ENCODE assay signal across 32 mouse cellular contexts in genomic region chr9:58623009-58623408, GRCm38 (mm10). TPM values are rescaled to one million over a fixed set of nuclear protein-coding genes. Genes with fewer than 3 reads are reported as not detected.
A peak's percentile ranks its signal among the peaks of the same experiment; 100 is the strongest.
DNase-seq lines count a peak whose midpoint lies in the region; ATAC-seq and TF ChIP-seq lines count a peak whose summit lies in the region.
"Had no signal": no experiment of that assay in that cellular context is flagged by ENCODE, and none has a peak within 500 bp of the region (broad histone marks: within the 10 kb centered on the region; RNA-seq: fewer than 3 reads in every experiment).

No protein-coding gene starts in this region.

- H3K9ac ChIP-seq in embryonic facial prominence, embryonic 14.5 days (ENCODE audit: low read depth, low read length) = no peak overlapping the region
- H3K9ac ChIP-seq in hindbrain, embryonic 12.5 days = no peak overlapping the region
- H3K9ac ChIP-seq in hindbrain, embryonic 13.5 days = no peak overlapping the region
- H3K9ac ChIP-seq in liver, embryonic 12.5 days = no peak overlapping the region
- H3K9ac ChIP-seq in liver, embryonic 11.5 days (ENCODE audit: low read depth, low read length) = no peak overlapping the region
- no peak overlapping the region for H3K9ac ChIP-seq in stomach, embryonic 16.5 days (ENCODE audit: low read length)
- H3K9ac ChIP-seq in stomach, postnatal 0 days (ENCODE audit: low read length) = no peak overlapping the region
- H3K9ac ChIP-seq: embryonic facial prominence, embryonic 13.5 days; forebrain, embryonic 13.5 days; hindbrain, embryonic 15.5 days; limb, embryonic 12.5 days; liver, embryonic 13.5 days; midbrain, embryonic 15.5 days; neural tube, embryonic 15.5 days; stomach, embryonic 15.5 days had no signal

- 63% methylated on average over 1 of the region's 1 CpGs for WGBS in embryonic facial prominence, embryonic 14.5 days
- WGBS in embryonic facial prominence, embryonic 10.5 days = 94% methylated on average over 1 of the region's 1 CpGs
- WGBS in hindbrain, embryonic 12.5 days = 85% methylated on average over 1 of the region's 1 CpGs
- WGBS in hindbrain, embryonic 13.5 days = 85% methylated on average over 1 of the region's 1 CpGs
- 91% methylated on average over 1 of the region's 1 CpGs for WGBS in liver, embryonic 12.5 days (ENCODE audit: insufficient replicate concordance)
- WGBS in liver, embryonic 11.5 days = 93% methylated on average over 1 of the region's 1 CpGs
- WGBS in stomach, embryonic 16.5 days = 75% methylated on average over 1 of the region's 1 CpGs
- WGBS in stomach, postnatal 0 days = 53% methylated on average over 1 of the region's 1 CpGs

- H3K9me3 ChIP-seq in embryonic facial prominence, embryonic 14.5 days (ENCODE audit: control insufficient read depth, low read length) = no peaks in the 10 kb centered on the region
- no peaks in the 10 kb centered on the region for H3K9me3 ChIP-seq in embryonic facial prominence, embryonic 10.5 days
- H3K9me3 ChIP-seq in hindbrain, embryonic 12.5 days (replicated peaks) = no peaks in the 10 kb centered on the region
- H3K9me3 ChIP-seq in hindbrain, embryonic 13.5 days = no peaks in the 10 kb centered on the region
- no peaks in the 10 kb centered on the region for H3K9me3 ChIP-seq in liver, embryonic 12.5 days (replicated peaks)
- no peaks in the 10 kb centered on the region for H3K9me3 ChIP-seq in liver, embryonic 11.5 days (ENCODE audit: control insufficient read depth, low read length)
- H3K9me3 ChIP-seq in stomach, embryonic 16.5 days (replicated peaks; ENCODE audit: control insufficient read depth, low read length) = no peaks in the 10 kb centered on the region
- no peaks in the 10 kb centered on the region for H3K9me3 ChIP-seq in stomach, postnatal 0 days (ENCODE audit: control insufficient read depth, low read length)
- H3K9me3 ChIP-seq: embryonic facial prominence, embryonic 13.5 days; forebrain, embryonic 13.5 days; G1E; hindbrain, embryonic 15.5 days; limb, embryonic 12.5 days; liver, embryonic 13.5 days; midbrain, embryonic 10.5 days; midbrain, embryonic 15.5 days; neural tube, embryonic 15.5 days; stomach, embryonic 15.5 days had no signal

- no peak overlapping the region; the same call in 1 of the 2 replicates for H3K27ac ChIP-seq in embryonic facial prominence, embryonic 14.5 days (replicated peaks; ENCODE audit: low read depth, low read length)
- H3K27ac ChIP-seq in embryonic facial prominence, embryonic 10.5 days (replicated peaks) = no peak overlapping the region
- 0 out of 2 replicates have a peak overlapping the region, but pooled peaks have one; percentile 0 for H3K27ac ChIP-seq in hindbrain, embryonic 12.5 days
- H3K27ac ChIP-seq in hindbrain, embryonic 13.5 days = no peak overlapping the region
- 0 out of 2 replicates have a peak overlapping the region, but pooled peaks have one; percentile 9 for H3K27ac ChIP-seq in liver, embryonic 12.5 days
- H3K27ac ChIP-seq in liver, embryonic 11.5 days (ENCODE audit: low read depth, low read length) = no peak overlapping the region
- H3K27ac ChIP-seq in stomach, embryonic 16.5 days (ENCODE audit: low read length) = peak overlapping the region; percentile 53; the same call in 1 of the 2 replicates
- H3K27ac ChIP-seq in stomach, postnatal 0 days (replicated peaks) = no peak overlapping the region
- H3K27ac ChIP-seq: embryonic facial prominence, embryonic 13.5 days; forebrain, embryonic 13.5 days; hindbrain, embryonic 15.5 days; limb, embryonic 12.5 days; liver, embryonic 13.5 days; midbrain, embryonic 10.5 days; midbrain, embryonic 15.5 days; neural tube, embryonic 15.5 days; stomach, embryonic 15.5 days had no signal

- TF ChIP-seq EP300 in stomach, postnatal 0 days (optimal IDR thresholded peaks at IDR 0.05) = no peak

- H3K27me3 ChIP-seq in embryonic facial prominence, embryonic 14.5 days (replicated peaks; ENCODE audit: control insufficient read depth, insufficient read depth, low read length) = no peaks in the 10 kb centered on the region
- H3K27me3 ChIP-seq in embryonic facial prominence, embryonic 10.5 days (replicated peaks; ENCODE audit: low read depth, poor library complexity, severe bottlenecking) = no peaks in the 10 kb centered on the region
- no peaks in the 10 kb centered on the region for H3K27me3 ChIP-seq in hindbrain, embryonic 12.5 days
- no peaks in the 10 kb centered on the region for H3K27me3 ChIP-seq in hindbrain, embryonic 13.5 days
- H3K27me3 ChIP-seq in liver, embryonic 12.5 days (replicated peaks) = no peaks in the 10 kb centered on the region
- H3K27me3 ChIP-seq in liver, embryonic 11.5 days (replicated peaks; ENCODE audit: control insufficient read depth, insufficient read depth, low read length) = no peaks in the 10 kb centered on the region
- H3K27me3 ChIP-seq in stomach, embryonic 16.5 days (ENCODE audit: control insufficient read depth, insufficient read depth, low read length) = no peaks in the 10 kb centered on the region
- no peaks in the 10 kb centered on the region for H3K27me3 ChIP-seq in stomach, postnatal 0 days (ENCODE audit: control insufficient read depth, insufficient read depth, low read length)
- H3K27me3 ChIP-seq: embryonic facial prominence, embryonic 13.5 days; forebrain, embryonic 13.5 days; hindbrain, embryonic 15.5 days; limb, embryonic 12.5 days; liver, embryonic 13.5 days; midbrain, embryonic 15.5 days; neural tube, embryonic 15.5 days; stomach, embryonic 15.5 days had no signal

- no peak overlapping the region for H3K4me3 ChIP-seq in embryonic facial prominence, embryonic 14.5 days (ENCODE audit: low read depth, low read length)
- H3K4me3 ChIP-seq in embryonic facial prominence, embryonic 10.5 days = no peak overlapping the region
- H3K4me3 ChIP-seq in hindbrain, embryonic 12.5 days = no peak overlapping the region
- no peak overlapping the region for H3K4me3 ChIP-seq in hindbrain, embryonic 13.5 days
- H3K4me3 ChIP-seq in liver, embryonic 12.5 days = no peak overlapping the region
- H3K4me3 ChIP-seq in liver, embryonic 11.5 days (ENCODE audit: low read depth, low read length) = no peak overlapping the region
- no peak overlapping the region for H3K4me3 ChIP-seq in stomach, embryonic 16.5 days (replicated peaks; ENCODE audit: low read length)
- no peak overlapping the region for H3K4me3 ChIP-seq in stomach, postnatal 0 days (ENCODE audit: low read depth, low read length)
- H3K4me3 ChIP-seq: embryonic facial prominence, embryonic 13.5 days; forebrain, embryonic 13.5 days; hindbrain, embryonic 15.5 days; limb, embryonic 12.5 days; liver, embryonic 13.5 days; midbrain, embryonic 10.5 days; midbrain, embryonic 15.5 days; neural tube, embryonic 15.5 days; stomach, embryonic 15.5 days had no signal

- no peak for TF ChIP-seq CTCF in stomach, postnatal 0 days (IDR thresholded peaks at IDR 0.05; ENCODE audit: low read depth)

- 0 out of 2 replicates have a peak, but pooled peaks cover 8% of the 10 kb centered on the region for H3K36me3 ChIP-seq in embryonic facial prominence, embryonic 14.5 days (ENCODE audit: control insufficient read depth, insufficient read depth, low read length)
- peaks cover 32% of the 10 kb centered on the region for H3K36me3 ChIP-seq in embryonic facial prominence, embryonic 10.5 days (replicated peaks)
- peaks cover 5% of the 10 kb centered on the region; the same call in 1 of the 2 replicates for H3K36me3 ChIP-seq in hindbrain, embryonic 12.5 days
- peaks cover 10% of the 10 kb centered on the region for H3K36me3 ChIP-seq in hindbrain, embryonic 13.5 days
- H3K36me3 ChIP-seq in liver, embryonic 12.5 days = peaks cover 44% of the 10 kb centered on the region
- H3K36me3 ChIP-seq in liver, embryonic 11.5 days (ENCODE audit: control insufficient read depth, insufficient read depth, low read length) = peaks cover 8% of the 10 kb centered on the region
- H3K36me3 ChIP-seq in stomach, embryonic 16.5 days (ENCODE audit: control insufficient read depth, insufficient read depth, low read length) = no peaks in the 10 kb centered on the region
- no peaks in the 10 kb centered on the region for H3K36me3 ChIP-seq in stomach, postnatal 0 days (ENCODE audit: control insufficient read depth, insufficient read depth, low read length)
- H3K36me3 ChIP-seq: hindbrain, embryonic 15.5 days; midbrain, embryonic 15.5 days; neural tube, embryonic 15.5 days; stomach, embryonic 15.5 days had no signal

- ATAC-seq in embryonic facial prominence, embryonic 14.5 days (ENCODE audit: low read depth) = no peak
- no peak for ATAC-seq in hindbrain, embryonic 12.5 days (ENCODE audit: low FRiP score)
- ATAC-seq in hindbrain, embryonic 13.5 days (ENCODE audit: low FRiP score) = no peak
- no peak for ATAC-seq in liver, embryonic 12.5 days
- no peak for ATAC-seq in liver, embryonic 11.5 days (replicated peaks; ENCODE audit: low FRiP score)
- ATAC-seq in stomach, embryonic 16.5 days (ENCODE audit: insufficient read depth, low FRiP score) = no peak
- no peak for ATAC-seq in stomach, postnatal 0 days (ENCODE audit: low FRiP score, low TSS enrichment)
- ATAC-seq: forebrain, embryonic 13.5 days; inflammation-experienced regulatory T-cells, adult 6 months; midbrain, embryonic 15.5 days had no signal

- H3K4me2 ChIP-seq in embryonic facial prominence, embryonic 14.5 days (ENCODE audit: low read depth, low read length) = no peak overlapping the region
- H3K4me2 ChIP-seq in hindbrain, embryonic 12.5 days (replicated peaks) = no peak overlapping the region
- H3K4me2 ChIP-seq in hindbrain, embryonic 13.5 days = no peak overlapping the region
- no peak overlapping the region for H3K4me2 ChIP-seq in liver, embryonic 12.5 days
- H3K4me2 ChIP-seq in liver, embryonic 11.5 days = no peak overlapping the region
- H3K4me2 ChIP-seq in stomach, embryonic 16.5 days (ENCODE audit: low read depth, low read length) = no peak overlapping the region
- no peak overlapping the region for H3K4me2 ChIP-seq in stomach, postnatal 0 days (replicated peaks; ENCODE audit: low read depth)
- H3K4me2 ChIP-seq: embryonic facial prominence, embryonic 13.5 days; forebrain, embryonic 13.5 days; heart, embryonic 11.5 days; hindbrain, embryonic 15.5 days; limb, embryonic 12.5 days; liver, embryonic 13.5 days; midbrain, embryonic 15.5 days; neural tube, embryonic 15.5 days; stomach, embryonic 15.5 days had no signal

- DNase-seq in embryonic facial prominence, embryonic 14.5 days (ENCODE audit: low spot score) = peak; percentile 45
- no peak for DNase-seq in embryonic facial prominence, embryonic 10.5 days (ENCODE audit: low spot score)
- DNase-seq in liver, embryonic 11.5 days (ENCODE audit: low spot score) = no peak
- no peak for DNase-seq in stomach, postnatal 0 days (ENCODE audit: low spot score)
- DNase-seq: adrenal gland, postnatal 25 days; cerebellum, adult 11-12 months; cerebellum, adult 9-11 months; embryo, embryonic 11 days; gastrocnemius, postnatal 14 days; heart, postnatal 4 days; kidney, adult 2 months; kidney, postnatal 25 days; liver, embryonic 13.5 days; lung, adult 18-20 months; right cerebral cortex, postnatal 25 days; thymus, adult 18-20 months; thymus, postnatal 25 days had no signal

- no peaks in the 10 kb centered on the region for H3K4me1 ChIP-seq in embryonic facial prominence, embryonic 14.5 days (ENCODE audit: control insufficient read depth, insufficient read depth, low read length)
- H3K4me1 ChIP-seq in embryonic facial prominence, embryonic 10.5 days = peaks cover 4% of the 10 kb centered on the region; the same call in 1 of the 2 replicates
- H3K4me1 ChIP-seq in hindbrain, embryonic 12.5 days = no peaks in the 10 kb centered on the region
- peaks cover 2% of the 10 kb centered on the region; the same call in 1 of the 2 replicates for H3K4me1 ChIP-seq in hindbrain, embryonic 13.5 days (replicated peaks)
- H3K4me1 ChIP-seq in liver, embryonic 12.5 days = peaks cover 23% of the 10 kb centered on the region
- no peaks in the 10 kb centered on the region for H3K4me1 ChIP-seq in liver, embryonic 11.5 days (replicated peaks; ENCODE audit: control insufficient read depth, insufficient read depth, low read length)
- H3K4me1 ChIP-seq in stomach, embryonic 16.5 days (ENCODE audit: control insufficient read depth, insufficient read depth, low read length) = peaks cover 7% of the 10 kb centered on the region; the same call in 1 of the 2 replicates
- H3K4me1 ChIP-seq in stomach, postnatal 0 days (replicated peaks; ENCODE audit: control insufficient read depth, insufficient read depth) = no peaks in the 10 kb centered on the region
- H3K4me1 ChIP-seq: hindbrain, embryonic 15.5 days; limb, embryonic 12.5 days; midbrain, embryonic 15.5 days; neural tube, embryonic 15.5 days had no signal

RNA-seq across cellular contexts. Expression of gene Nptn, which starts 41.0 kb away (rescaled TPM):
- polyA plus RNA-seq in embryonic facial prominence, embryonic 14.5 days (2014; fragmentation: Nextera tagmentation; extraction: Ambion mirVana) = 151 and 173 TPM in 2 replicates
- polyA plus RNA-seq in embryonic facial prominence, embryonic 10.5 days (2016; fragmentation: Nextera tagmentation; extraction: Ambion mirVana) = 51.3 and 53.5 TPM in 2 replicates
- 90.2 and 92.1 TPM in 2 replicates for polyA plus RNA-seq in hindbrain, embryonic 12.5 days (2016; fragmentation: Nextera tagmentation; extraction: Ambion mirVana)
- 140 and 144 TPM in 2 replicates for polyA plus RNA-seq in hindbrain, embryonic 13.5 days (2015; fragmentation: Nextera tagmentation; extraction: Ambion mirVana)
- polyA plus RNA-seq in liver, embryonic 12.5 days (2016; fragmentation: Nextera tagmentation; extraction: Ambion mirVana) = 93.9 and 95.3 TPM in 2 replicates
- polyA plus RNA-seq in liver, embryonic 11.5 days (2014; fragmentation: Nextera tagmentation; extraction: Ambion mirVana) = 113 and 114 TPM in 2 replicates
- polyA plus RNA-seq in stomach, embryonic 16.5 days (2015; fragmentation: Nextera tagmentation; extraction: Ambion mirVana) = 155 and 165 TPM in 2 replicates
- polyA plus RNA-seq in stomach, postnatal 0 days (2015; fragmentation: Nextera tagmentation; extraction: Ambion mirVana) = 130 and 136 TPM in 2 replicates

Comparison
In these comparisons a context has a peak if more than half of its experiments do, and no peak if none do; other contexts are left out.
1. H3K27ac ChIP-seq: peak in hindbrain, embryonic 12.5 days (single experiment), liver, embryonic 12.5 days (single experiment) and stomach, embryonic 16.5 days (single experiment); none in embryonic facial prominence, embryonic 14.5 days (single experiment), embryonic facial prominence, embryonic 10.5 days (single experiment), hindbrain, embryonic 13.5 days (single experiment), liver, embryonic 11.5 days (single experiment) and stomach, postnatal 0 days (single experiment).